Comparison of ENCODE assay signal across 13 mouse cellular contexts in genomic region chr6:43859406-43859805, GRCm38 (mm10).
"Had no signal": no experiment of that assay in that cellular context is flagged by ENCODE, and none has a peak within 500 bp of the region (broad histone marks: within the 10 kb centered on the region; RNA-seq: fewer than 3 reads in every experiment).

No protein-coding gene starts in this region.

- ATAC-seq: lung, postnatal 0 days; midbrain, embryonic 15.5 days had no signal

- H3K36me3 ChIP-seq: limb, embryonic 13.5 days; midbrain, embryonic 10.5 days; midbrain, embryonic 15.5 days; neural tube, embryonic 13.5 days had no signal

- H3K9me3 ChIP-seq: limb, embryonic 13.5 days; midbrain, embryonic 10.5 days; midbrain, embryonic 15.5 days; neural tube, embryonic 13.5 days had no signal

- H3K4me3 ChIP-seq: limb, embryonic 13.5 days; midbrain, embryonic 10.5 days; midbrain, embryonic 15.5 days; neural tube, embryonic 13.5 days had no signal

- H3K4me1 ChIP-seq: limb, embryonic 13.5 days; midbrain, embryonic 10.5 days; midbrain, embryonic 15.5 days; neural tube, embryonic 13.5 days had no signal

- H3K27me3 ChIP-seq: limb, embryonic 13.5 days; midbrain, embryonic 15.5 days; neural tube, embryonic 13.5 days had no signal

- H3K27ac ChIP-seq: limb, embryonic 13.5 days; liver, embryonic 14.5 days; midbrain, embryonic 10.5 days; midbrain, embryonic 15.5 days; neural tube, embryonic 13.5 days had no signal

- H3K4me2 ChIP-seq: limb, embryonic 13.5 days; midbrain, embryonic 15.5 days; neural tube, embryonic 13.5 days had no signal

- H3K9ac ChIP-seq: limb, embryonic 13.5 days; liver, embryonic 14.5 days; midbrain, embryonic 15.5 days; neural tube, embryonic 13.5 days had no signal

- DNase-seq: kidney, adult 8-10 months; kidney, postnatal 25 days; left cerebral cortex, postnatal 4 days; lung, adult 18-20 months; lung, postnatal 36 days; right cerebral cortex, postnatal 25 days; thymus, postnatal 36 days had no signal
